Mouse (Mus musculus) megakaryocyte, embryonic 14.5 days (primary cell): ENCODE data around the gene Atp5mpl.

Source experiments
- FLI1 ChIP-seq: IDR thresholded peaks from 2 replicates; pipeline ENCODE4 v1.6.1; 2012; ENCODE audit warnings: low read length, inconsistent platforms, mixed read lengths
- GATA1 ChIP-seq: IDR thresholded peaks from 3 replicates; pipeline ENCODE4 v1.6.1; 2012; ENCODE audit warnings: mixed read lengths, low read length, inconsistent platforms, borderline replicate concordance

- no peak for TF ChIP-seq GATA1
- no peak for TF ChIP-seq FLI1
Observed at GRCm38 (mm10) chr12:111923117-111923516, 43.7 kb downstream of the Atp5mpl start.
